Mouse (Mus musculus) WW6 (cell line): Measurements from ENCODE around the gene Nampt.

Experiments used
- DNase-seq: peaks from one replicate; pipeline ENCODE4 v3.0.0-alpha.2; 2013; ENCODE audit warnings: low read depth, low spot score

Nampt gene

GRCm38 (mm10) chr12:32897199-32898120, 78.1 kb downstream of the Nampt start:
- peak; percentile 40 for DNase-seq

DNA sequence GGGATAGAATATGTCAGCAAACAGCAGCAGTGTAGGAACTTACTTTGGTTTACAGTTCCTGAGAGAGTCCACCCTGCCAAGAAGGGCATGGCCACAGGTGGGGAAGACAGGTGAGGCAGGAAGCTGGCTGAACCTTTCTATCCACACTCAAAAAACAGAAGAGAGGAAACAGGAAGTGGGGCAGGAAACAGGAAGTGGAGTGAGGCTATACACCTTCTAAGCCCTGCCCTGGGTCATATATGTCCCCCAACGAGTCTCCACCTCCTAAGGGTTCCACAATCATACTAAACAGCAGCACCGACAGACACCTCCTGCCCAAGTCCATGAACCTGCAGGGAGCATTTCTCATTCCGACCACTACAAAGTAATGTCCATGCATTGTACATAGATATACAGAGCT, 81.7 kb downstream of the Nampt start:
- DNase-seq = no peak
